Mouse (Mus musculus) cerebellum, adult 11-12 months (tissue): ENCODE measurements at regions not wholly inside any gene's neighbourhood (a gene's known extent, or its start where the extent isn't known, plus 50 kb on each side); places are given as distances from the start of the nearest gene placed in this dataset.
A peak's percentile ranks its signal among the peaks of the same experiment; 100 is the strongest.

ENCODE experiments used
- DNase-seq: peaks from one replicate; pipeline ENCODE4 v3.0.0; 2022

DNA sequence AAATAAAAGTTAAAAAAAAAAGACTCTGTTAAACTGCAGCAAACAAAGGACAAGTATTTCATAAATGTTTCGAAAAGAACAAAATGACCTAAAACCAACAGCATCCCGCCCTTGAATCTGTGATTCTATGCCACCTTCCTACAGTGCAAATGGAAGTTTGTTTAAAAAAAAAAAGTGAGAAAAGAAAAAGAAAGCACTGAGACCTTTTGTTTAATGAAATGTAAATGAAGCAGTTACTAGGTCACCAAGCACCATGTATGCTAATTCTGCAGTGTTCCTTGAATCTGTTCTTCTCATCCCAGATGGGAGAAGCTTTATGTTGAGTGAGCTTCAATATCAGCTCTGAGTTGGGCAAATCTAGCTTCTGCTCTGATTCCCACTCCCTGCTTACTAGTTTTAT lies 64.8 kb downstream of the Dnajb9 start:
- no peak for DNase-seq

DNA sequence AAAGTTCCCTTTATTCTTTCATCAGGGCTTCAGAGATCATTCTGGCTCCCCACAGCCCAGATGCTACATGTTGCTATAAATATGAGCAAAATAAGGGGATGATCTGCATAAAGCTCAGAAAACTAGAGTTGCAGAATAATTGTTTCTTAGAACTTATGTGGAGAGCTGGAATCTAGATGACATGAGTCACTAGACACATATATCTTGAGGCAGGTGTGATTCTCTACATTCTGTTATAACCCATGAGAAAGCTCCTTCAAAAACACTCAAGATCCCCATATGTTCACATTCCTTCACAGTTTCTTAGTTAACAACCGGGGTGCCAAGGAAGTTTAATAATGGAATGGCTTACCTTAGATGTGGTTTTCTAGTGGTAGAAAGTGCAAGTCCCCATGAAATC lies 71.1 kb downstream of the Dnajb9 start:
- no peak for DNase-seq

DNA sequence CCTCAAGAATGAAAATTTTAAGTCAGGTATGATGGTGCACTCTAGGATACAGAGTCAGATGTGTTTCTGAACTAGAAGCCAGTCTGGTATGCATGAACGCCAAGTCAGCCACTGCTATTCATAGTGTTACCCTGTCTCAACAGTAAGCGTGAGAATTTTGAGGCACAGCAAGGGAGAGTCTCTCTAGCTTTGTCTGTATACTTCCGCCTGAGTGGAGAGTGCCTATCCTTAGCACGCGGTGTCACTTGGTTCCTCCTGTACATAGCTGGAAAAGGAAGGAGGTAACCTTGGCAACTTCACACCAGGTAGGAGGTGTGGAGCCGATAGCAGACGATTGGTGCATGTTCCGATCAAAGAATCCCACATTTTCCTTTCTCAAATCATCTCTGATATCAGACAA lies 81.3 kb downstream of the Dnajb9 start:
- no peak for DNase-seq

DNA sequence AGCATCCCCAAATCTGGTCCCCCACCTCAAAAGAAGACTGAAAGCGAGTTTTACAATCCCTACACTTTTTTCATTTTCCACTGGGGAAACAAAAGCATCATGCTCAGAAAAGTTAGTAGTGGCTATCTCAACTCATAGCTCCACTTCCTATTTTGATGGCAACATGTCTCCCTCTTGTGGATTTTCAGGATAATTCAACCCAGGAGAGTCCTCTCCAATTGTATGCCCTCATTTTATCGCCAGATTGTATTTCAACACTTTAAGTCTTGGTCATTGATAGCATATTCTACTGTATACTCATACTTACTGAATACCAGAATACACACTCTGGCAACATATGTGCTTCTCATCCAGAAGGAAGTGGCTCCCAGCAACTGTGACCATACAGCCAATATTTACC lies 105.0 kb downstream of the Dnajb9 start:
- DNase-seq, result no peak

DNA sequence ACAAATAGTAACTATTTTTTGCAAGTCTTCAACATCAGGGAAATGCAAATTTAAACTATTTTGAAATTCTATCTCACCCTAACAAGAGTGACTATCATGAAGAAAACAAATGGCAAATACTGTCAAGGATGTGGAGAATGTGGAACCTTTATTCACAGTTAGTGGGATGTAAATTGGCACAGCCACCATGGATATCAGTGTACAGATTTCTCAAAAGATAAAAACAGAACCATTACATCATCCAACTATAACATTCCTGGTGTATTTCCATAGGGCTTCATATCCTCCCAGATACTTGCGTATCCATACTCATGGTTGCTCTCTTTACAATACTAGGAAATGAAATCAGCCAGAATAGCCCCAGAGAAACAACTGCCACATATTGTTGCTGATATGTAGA lies 110.9 kb downstream of the Dnajb9 start:
- no peak for DNase-seq

DNA sequence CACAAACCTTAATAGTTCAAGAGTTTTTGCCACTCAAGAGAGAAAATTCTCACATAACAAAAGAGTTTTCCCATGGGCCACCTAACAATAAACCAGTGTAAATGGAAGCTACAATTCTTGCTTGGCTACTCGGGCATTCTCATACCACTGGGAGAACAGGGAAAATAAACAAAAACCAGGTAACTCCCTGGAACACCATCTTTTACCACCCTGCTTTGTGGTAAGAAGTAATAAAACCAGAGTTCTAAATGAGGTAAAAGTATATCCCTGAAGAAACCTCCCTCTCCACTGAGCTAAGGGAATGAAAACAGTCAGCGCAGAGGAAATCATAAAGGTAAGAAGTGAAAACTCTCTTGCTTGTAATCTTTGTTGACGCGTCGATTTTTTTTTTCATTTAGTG lies 138.4 kb downstream of the Dnajb9 start:
- no peak for DNase-seq

DNA sequence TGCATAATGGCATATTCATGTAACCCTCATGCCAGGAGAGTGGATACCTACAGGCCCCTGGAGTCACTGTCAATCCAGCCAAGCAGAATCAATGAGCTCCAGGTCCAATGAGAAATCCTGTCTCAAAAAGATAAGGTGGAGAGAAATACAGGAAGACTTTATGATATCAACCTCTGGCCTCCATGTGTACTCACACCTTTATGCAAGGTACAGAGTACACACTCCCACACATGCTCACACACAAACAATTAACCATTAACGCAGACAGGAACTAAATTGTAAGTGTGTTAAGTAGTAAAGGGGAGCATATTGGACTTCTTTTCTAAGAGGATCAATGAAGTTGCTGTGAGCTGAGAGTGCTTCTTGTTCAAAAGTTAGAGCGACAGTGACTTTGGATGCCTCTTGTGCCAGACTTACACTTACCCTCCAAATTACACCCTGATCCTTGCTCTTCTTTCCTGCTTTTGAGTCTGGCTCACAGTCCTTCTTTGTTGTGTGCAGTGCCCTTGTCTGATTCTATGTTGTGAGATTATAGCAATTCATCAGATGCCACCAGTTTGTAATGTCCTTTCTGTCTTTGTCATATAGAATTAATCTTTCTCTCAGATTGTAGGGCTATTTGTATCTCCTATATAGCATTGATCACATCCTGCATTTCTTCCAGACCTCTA lies 153.5 kb downstream of the Dnajb9 start:
- no peak for DNase-seq

DNA sequence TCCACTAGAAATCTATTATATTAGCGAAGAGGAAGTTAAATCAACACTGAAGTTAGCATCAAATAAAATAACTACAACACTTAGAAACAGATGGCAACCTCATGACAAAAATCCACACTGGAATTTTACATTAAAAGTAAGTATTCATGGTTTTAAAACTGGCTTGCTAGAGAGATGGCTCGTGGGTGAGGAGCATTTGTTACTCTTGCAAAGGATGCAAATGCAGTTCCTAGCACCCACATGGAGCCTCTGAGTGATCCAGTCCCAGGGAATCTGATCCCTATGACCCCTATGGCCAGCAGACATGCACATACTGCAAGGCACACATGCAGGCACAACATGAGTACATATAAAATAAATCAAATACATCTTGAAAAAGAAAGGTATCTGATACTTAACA lies 164.3 kb downstream of the Dnajb9 start:
- DNase-seq, result no peak

DNA sequence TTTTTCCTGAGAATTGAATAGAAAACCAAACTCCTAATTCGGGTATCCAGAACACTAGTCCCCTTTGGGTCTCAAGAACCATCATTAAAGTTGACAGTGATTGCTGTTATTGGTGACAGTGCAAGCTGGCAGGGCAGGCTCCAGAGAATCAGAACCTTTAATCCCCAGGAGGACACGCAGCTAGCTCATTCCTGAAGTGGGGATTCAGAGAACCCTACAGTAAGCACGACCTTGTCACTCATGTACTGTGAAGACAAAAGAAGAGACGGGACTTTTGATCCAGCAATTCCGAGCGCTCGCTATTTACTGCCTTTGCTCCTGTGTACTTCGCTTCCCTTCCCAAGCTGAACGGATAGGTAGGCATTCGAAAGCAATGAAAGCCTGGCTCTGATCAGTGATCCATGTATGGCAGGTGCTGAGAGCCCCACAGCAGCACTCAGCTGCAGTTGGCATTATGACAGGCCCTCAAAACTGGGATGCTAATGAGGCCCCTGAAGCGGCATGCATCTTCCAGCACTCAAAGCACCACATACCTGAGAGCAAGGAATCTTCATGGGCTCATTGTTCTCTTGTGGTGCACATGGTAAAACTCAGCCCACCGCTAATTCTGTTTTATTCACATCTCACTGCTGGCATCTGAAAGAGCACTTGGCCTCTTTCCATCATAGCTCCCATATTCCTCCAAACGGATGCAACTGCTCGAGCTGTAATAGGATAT lies 165.6 kb downstream of the Dnajb9 start:
- DNase-seq, result no peak

DNA sequence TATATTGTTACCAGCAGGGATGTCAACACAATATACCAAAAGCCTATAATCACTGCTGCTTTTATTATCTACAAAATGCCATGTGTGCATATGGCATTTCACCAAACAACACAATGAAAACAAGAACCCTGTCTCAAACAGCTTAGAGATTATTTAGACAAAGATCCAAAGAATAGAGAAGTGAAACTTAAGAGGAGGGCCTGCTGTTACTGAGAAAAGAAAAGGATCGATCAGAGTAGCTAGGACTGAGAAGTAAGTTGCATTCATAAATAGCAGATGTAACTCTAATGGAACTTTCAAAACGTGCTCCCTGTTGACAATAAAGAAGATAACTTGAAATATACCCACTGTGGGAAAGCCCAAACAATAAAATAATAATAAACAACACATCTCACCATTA lies 203.3 kb downstream of the Dnajb9 start:
- no peak for DNase-seq

DNA sequence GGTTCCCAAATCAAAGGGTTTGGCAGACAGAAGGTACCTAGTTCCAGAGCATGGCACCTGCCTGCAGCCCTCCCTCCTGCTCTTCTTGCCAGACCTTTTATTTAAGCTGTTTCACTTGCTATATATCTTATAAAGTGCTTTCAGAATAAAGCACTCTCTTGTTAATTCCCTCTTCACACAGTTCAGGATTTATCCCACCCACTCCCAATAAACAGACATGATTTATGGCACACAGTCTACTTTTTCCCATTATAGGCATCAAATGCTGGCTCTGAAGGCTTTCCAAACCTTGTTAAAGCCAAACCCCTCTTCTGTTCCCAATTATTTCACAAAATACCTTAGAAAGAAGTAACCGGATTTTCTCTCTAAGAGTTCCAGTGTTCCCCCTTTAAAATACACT lies 226.6 kb downstream of the Dnajb9 start:
- DNase-seq, result no peak

DNA sequence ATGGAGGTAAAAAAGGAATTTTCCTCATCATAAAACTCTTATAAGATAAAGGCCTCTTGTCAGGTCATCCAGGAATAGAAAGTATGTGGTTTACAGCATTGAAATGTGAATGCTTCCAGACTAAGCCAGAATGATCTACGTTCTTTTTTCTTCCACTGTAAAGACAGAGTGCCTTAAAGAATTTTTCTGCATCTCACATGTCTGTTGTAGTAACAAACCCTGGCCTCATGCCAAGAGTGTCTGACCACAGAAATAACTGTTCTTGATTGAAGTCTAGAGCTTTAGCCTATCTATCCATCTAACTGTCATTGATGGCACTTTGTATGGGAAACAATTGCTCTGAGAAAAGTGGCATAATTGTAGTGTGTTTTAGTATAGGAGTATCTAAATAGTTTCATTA lies 246.2 kb downstream of the Dnajb9 start:
- no peak for DNase-seq

DNA sequence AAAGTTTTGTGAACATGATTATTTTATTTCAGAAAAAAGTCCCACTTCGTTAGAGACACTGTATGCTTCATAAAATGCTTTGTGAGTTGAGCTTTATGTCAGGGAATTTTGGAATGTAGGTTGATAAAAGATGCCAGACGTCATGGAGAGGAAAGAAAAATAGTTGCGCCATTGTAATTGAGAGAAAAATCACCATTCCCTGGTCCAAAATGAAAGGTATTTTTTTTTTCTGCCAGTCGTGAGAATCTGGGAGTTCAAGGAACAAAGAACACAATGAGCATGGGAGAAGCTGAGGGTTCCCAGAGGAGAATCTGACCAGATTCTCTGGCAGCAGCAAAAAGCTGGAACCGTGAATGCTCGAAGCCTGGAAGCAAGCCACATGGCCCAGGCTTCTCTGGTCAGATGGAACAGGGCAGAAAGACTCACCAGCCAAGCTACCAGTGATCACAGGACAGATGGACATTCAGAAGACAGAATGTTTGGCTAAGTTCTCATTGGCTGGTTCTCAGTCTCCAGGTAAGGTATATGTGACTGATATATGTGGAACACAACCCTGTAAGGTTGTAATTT lies 247.5 kb downstream of the Dnajb9 start:
- DNase-seq, result peak; percentile 84

DNA sequence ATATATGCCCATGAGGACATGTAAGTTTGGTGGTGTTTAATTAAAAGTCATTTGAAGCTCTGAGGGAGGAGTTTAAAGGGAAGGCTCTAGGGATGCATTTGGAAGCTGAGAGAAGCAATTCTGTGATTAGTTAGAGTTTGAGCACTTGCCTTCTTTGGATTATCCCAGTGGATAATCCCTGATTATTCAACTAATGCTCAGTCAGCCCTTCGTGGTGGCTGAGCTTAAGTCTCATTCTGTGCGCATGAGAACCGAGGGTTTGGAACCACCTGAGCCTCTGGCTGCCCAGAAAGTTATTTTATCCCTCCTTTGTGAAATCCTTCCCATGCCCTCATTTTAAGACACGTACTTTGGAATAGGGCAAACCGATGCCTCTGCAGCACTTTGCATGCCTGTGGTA lies 285.9 kb downstream of the Dnajb9 start:
- DNase-seq, result no peak

DNA sequence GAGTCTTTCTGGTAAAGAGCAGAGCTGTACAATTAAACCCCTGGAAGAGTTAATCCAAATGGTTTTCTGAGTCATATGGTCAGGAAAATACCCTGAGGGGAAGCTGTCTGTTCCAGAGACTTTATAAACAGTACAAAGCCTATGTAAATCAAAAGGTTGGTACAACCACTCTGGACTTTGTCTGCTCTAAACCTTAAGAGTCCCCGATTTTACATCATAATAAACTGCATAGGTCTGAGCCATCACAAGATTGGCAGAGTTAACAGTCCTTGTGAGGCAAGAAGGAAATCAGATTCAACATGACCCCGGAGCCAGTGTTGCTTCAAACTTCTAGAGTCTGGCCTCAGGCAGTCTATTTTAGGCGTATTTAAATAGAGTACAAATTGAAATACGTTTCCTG lies 289.7 kb downstream of the Dnajb9 start:
- DNase-seq, result no peak

DNA sequence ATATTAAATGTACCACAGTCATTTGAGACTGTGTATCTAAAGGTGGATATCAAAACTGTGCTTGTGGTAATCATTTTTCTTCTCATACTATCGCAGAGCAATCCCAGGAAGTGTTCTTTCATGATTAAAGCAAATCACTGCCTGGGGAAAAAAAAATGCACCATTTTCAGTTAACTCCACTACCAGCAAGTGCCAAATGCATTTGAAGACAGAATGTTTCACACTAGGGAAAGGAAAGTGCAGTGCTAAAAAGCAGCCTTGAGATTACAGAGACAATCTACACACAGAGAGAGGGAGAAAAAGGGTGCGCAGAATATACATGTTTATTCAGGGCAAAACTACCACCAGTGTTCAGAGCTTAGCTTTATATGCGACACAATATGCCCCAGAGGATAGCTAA lies 291.0 kb downstream of the Dnajb9 start:
- DNase-seq, result no peak

DNA sequence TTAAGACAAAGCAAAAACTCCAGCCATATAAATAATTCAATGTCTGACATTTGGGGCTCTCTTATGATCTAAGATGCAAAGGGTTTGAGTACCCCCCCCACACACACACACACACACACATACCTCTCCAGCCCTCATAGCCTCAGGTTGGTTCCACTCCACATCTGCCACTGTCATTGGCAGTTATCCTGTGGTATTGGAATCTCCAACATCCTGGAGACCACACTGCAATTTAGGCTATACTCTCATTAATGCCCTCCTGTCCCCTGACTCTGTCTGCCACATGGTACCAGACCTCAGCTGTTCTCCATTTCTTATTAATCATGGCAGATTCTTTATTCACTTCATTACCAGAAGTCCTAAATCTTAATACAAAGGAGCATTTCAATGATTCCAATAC lies 293.3 kb downstream of the Dnajb9 start:
- DNase-seq, result no peak

DNA sequence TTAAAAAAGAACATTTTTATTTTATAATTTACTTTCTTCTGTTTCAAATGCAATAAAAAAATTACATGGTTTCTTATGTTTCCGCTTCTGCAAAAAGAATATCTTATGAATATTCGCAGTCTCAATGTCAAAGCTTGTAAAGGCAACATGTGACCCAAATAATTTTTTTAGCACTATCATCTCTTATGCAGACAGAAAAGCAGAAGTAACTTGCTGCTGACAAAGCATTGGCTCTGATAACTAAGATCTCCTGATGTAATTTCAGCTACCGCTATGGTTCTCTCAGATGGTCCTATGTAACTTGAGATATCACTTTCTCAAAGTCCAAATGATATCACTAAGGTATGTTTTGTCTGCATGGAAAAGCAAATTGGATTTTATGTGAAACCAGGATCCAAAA lies 310.9 kb downstream of the Dnajb9 start:
- no peak for DNase-seq

DNA sequence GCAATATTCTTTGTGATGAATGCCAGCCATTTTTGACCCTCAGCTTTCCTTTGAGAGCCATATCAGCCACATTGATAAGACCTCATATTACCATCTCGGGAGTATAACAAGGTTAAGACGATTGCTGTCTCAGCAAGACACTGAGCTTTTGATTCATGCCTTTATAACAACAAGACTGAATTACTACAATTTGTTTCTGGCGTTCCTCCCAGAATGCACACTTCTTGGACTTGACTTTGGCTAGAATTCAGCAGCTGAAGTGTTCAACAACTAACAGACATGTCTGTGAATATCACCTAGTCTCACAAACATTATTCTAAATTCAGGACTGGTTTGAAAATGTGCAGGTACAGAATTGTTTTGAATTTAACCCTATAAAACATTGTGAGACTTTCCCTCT lies 324.5 kb downstream of the Dnajb9 start:
- DNase-seq, result no peak

DNA sequence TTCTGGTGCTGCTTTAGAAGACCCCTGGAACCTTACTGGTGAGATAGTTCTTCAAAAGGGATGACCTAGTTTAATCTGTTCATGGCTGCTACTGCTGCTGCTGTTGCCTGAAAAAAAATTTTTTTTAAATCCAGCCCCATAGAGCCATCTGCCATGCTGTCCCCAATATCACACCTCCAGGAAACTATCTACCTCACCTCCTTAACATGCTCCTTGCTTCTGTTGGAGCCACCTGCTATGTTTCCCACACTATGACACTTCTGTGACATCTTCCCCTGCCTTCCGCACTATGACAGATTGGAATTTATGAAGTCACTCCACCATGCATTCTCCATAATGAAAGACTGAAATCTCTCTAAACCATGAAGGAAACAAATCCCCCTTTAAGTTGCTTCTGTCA lies 349.6 kb downstream of the Dnajb9 start:
- DNase-seq, result no peak

DNA sequence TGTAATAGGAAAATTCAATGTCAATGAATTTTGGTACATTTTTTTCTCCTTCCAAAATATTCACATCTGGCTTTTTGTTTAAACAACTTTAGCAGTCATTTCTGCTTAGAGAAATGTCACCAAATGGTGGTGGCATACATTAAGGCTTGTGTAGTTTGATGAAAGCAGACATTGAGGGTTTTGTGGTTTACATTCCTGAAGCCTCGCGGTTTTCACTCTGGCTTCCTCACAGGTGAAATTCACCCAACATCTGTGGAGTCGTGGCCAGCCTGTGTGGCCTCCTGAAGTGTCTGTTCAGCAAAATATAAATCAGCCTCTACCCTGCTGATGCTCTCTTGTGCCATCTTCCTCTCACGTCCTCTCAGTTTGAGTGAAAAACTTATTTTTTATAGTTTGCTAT lies 353.8 kb downstream of the Dnajb9 start:
- DNase-seq, result no peak

DNA sequence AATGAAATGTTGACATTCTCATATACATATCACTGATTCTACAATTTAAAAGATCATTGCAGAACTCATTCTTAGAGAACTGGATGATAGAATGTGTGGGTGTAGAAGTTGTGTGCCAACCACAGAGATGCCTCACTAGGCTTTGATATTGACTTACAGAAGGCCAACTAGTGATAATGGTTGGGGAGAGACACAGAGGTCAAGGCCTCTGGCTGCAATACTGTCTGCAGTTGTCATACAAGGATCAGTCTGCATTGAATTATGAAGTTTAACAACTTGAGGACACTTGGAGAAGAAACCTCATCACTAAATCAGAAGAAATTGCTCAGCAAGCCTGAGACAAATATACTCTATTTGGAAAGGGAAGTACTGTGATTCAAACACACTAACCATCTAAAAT lies 357.9 kb downstream of the Dnajb9 start:
- DNase-seq, result no peak

DNA sequence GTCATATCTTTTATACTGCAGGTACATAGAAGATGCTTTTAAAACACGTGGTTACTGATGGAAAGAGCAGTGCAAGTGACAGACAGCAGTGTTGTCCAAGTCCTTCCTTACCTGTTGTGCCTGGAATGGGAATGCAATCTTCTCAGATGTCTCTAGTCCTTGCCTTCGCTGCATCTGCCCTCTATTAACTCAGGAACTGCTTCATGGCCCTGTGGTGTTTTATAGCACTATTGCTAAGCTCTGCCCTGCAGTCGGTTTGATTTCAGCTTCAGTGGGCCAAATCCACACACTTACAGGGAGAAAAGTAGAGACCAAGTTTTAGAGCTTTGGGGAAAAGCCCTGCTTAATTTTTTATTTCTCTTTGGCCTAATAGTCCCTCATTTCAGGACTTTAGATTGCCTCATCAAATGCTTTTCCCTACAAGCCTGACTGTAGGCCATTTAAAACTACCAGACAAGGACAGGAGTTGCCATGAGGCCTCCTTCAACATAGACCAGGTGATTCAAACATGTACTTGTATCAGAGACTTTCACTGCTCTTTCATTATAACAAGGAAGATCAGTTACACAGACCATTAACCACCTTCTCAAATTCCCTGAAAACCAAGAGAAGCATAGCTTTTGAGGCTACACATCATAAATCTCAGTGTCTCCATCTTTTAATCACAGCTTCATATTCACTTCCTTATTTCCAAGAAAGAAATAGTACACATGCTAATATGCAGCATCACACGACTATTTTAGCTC lies 358.7 kb downstream of the Dnajb9 start:
- DNase-seq, result no peak

DNA sequence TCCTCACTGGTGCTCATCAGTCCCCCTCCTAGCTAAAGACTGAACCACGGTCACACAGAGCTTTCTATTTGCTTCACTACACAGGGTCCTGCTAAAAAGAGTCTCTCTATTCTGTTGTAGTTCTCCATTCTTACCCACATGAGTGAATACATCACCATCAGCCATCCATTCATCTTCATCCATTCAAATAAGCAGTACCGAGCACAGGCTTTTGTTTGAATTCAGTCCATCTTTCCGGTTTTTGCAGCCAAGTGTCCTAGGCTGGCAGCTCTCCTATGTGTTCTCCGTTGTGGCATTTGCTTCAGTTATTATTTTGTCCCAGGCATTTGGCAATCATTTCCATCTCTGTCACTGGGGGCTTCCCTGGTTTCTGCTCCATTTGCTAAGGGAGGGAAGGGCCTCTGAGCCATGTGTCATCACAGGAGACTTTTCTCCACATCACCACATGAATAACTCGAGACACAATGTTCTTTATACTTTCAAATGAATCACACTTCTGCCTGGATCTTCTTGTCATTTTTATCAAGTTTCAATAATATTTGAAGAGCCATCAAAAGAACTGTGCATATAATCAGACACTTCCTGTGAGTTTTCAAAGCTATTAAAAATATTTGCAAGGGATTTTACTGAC lies 366.1 kb downstream of the Dnajb9 start:
- no peak for DNase-seq
